Mouse (Mus musculus): ENCODE data around the gene Zbtb48. TPM values are rescaled to one million over a fixed set of nuclear protein-coding genes. Genes with fewer than 3 reads are reported as not detected.

Gene Zbtb48
- polyA plus RNA-seq, 1 experiment from 2014 or later: 23.7 TPM

- H3K4me3 ChIP-seq (replicated peaks): no peak overlapping the region
- no peak overlapping the region for H3K9ac ChIP-seq
- H3K27ac ChIP-seq: no peak overlapping the region
- peaks cover 45% of the 10 kb centered on the region for H3K36me3 ChIP-seq (replicated peaks)
- no peaks in the 10 kb centered on the region for H3K9me3 ChIP-seq
- H3K4me2 ChIP-seq: no peak overlapping the region
- H3K27me3 ChIP-seq: 0 out of 2 replicates have a peak, but pooled peaks cover 8% of the 10 kb centered on the region
- 92% methylated on average over 11 of the region's 11 CpGs for WGBS
- no peak for ATAC-seq (ENCODE audit: low FRiP score)
- peaks cover 39% of the 10 kb centered on the region for H3K4me1 ChIP-seq
Observed at GRCm38 (mm10) chr4:152024525-152024924, 2.9 kb downstream of the Zbtb48 start.

GRCm38 (mm10) chr4:152022506-152022905 is 5.0 kb downstream of the Zbtb48 start:
- no peak overlapping the region for H3K27ac ChIP-seq
- H3K4me1 ChIP-seq: peaks cover 25% of the 10 kb centered on the region
- no peak overlapping the region for H3K9ac ChIP-seq
- H3K4me3 ChIP-seq (replicated peaks): no peak overlapping the region
- no peak overlapping the region for H3K4me2 ChIP-seq
- 94% methylated on average over 8 of the region's 8 CpGs for WGBS
- peaks cover 61% of the 10 kb centered on the region for H3K36me3 ChIP-seq (replicated peaks)
- H3K9me3 ChIP-seq: no peaks in the 10 kb centered on the region
- H3K27me3 ChIP-seq: no peaks in the 10 kb centered on the region
- ATAC-seq (ENCODE audit: low FRiP score): no peak

GRCm38 (mm10) chr4:152021568-152022097 is 5.8 kb downstream of the Zbtb48 start:
- no peaks in the 10 kb centered on the region for H3K27me3 ChIP-seq
- peaks cover 21% of the 10 kb centered on the region for H3K4me1 ChIP-seq
- no peak overlapping the region for H3K9ac ChIP-seq
- H3K4me2 ChIP-seq: no peak overlapping the region
- H3K36me3 ChIP-seq (replicated peaks): peaks cover 63% of the 10 kb centered on the region
- 72% methylated on average over 12 of the region's 12 CpGs for WGBS
- H3K27ac ChIP-seq: no peak overlapping the region
- no peaks in the 10 kb centered on the region for H3K9me3 ChIP-seq
- ATAC-seq (ENCODE audit: low FRiP score): no peak
- no peak overlapping the region for H3K4me3 ChIP-seq (replicated peaks)

GRCm38 (mm10) chr4:152020024-152020423 is 7.4 kb downstream of the Zbtb48 start:
- no peaks in the 10 kb centered on the region for H3K9me3 ChIP-seq
- H3K27ac ChIP-seq: no peak overlapping the region
- H3K4me3 ChIP-seq (replicated peaks): no peak overlapping the region
- peaks cover 5% of the 10 kb centered on the region for H3K4me1 ChIP-seq
- H3K27me3 ChIP-seq: no peaks in the 10 kb centered on the region
- H3K4me2 ChIP-seq: no peak overlapping the region
- ATAC-seq (ENCODE audit: low FRiP score): no peak
- WGBS: 92% methylated on average over 21 of the region's 21 CpGs
- no peak overlapping the region for H3K9ac ChIP-seq
- H3K36me3 ChIP-seq (replicated peaks): peaks cover 74% of the 10 kb centered on the region

GRCm38 (mm10) chr4:152019073-152019472 is 8.4 kb downstream of the Zbtb48 start:
- Histone ChIP-seq H3K4me3 (replicated peaks) (no peak overlapping the region), H3K27ac (no peak overlapping the region), H3K27me3 (no peaks in the 10 kb centered on the region), H3K36me3 (replicated peaks) (peaks cover 74% of the 10 kb centered on the region), H3K9me3 (no peaks in the 10 kb centered on the region), H3K4me2 (no peak overlapping the region), H3K9ac (no peak overlapping the region), H3K4me1 (no peaks in the 10 kb centered on the region)
- ATAC-seq (ENCODE audit: low FRiP score): no peak
- 83% methylated on average over 6 of the region's 6 CpGs for WGBS

- no peaks in the 10 kb centered on the region for H3K9me3 ChIP-seq
- H3K27me3 ChIP-seq: peaks cover 30% of the 10 kb centered on the region
- H3K9ac ChIP-seq: no peak overlapping the region; the same call in 1 of the 2 replicates
- no peak overlapping the region for H3K4me2 ChIP-seq
- 86% methylated on average over 12 of the region's 12 CpGs for WGBS
- ATAC-seq (ENCODE audit: low FRiP score): no peak
- no peak overlapping the region for H3K4me3 ChIP-seq (replicated peaks)
- no peak overlapping the region for H3K27ac ChIP-seq
- peaks cover 24% of the 10 kb centered on the region for H3K36me3 ChIP-seq (replicated peaks)
- H3K4me1 ChIP-seq: peaks cover 29% of the 10 kb centered on the region
Observed at GRCm38 (mm10) chr4:152013036-152013813, 14.2 kb downstream of the Zbtb48 start.

GRCm38 (mm10) chr4:152012109-152012508 is 15.4 kb downstream of the Zbtb48 start:
- no peak for ATAC-seq (ENCODE audit: low FRiP score)
- WGBS: 89% methylated on average over 16 of the region's 16 CpGs
- Histone ChIP-seq H3K36me3 (replicated peaks) (peaks cover 19% of the 10 kb centered on the region), H3K9ac (no peak overlapping the region), H3K27me3 (peaks cover 41% of the 10 kb centered on the region), H3K27ac (no peak overlapping the region), H3K4me1 (peaks cover 40% of the 10 kb centered on the region), H3K4me2 (no peak overlapping the region), H3K4me3 (replicated peaks) (no peak overlapping the region), H3K9me3 (no peaks in the 10 kb centered on the region)

GRCm38 (mm10) chr4:152011171-152011760 is 16.2 kb downstream of the Zbtb48 start:
- Histone ChIP-seq H3K9me3 (no peaks in the 10 kb centered on the region), H3K9ac (0 out of 2 replicates have a peak overlapping the region, but pooled peaks have one; percentile 65), H3K27ac (no peak overlapping the region), H3K4me3 (replicated peaks) (peak overlapping the region; percentile 71), H3K36me3 (replicated peaks) (peaks cover 15% of the 10 kb centered on the region), H3K4me1 (peaks cover 40% of the 10 kb centered on the region), H3K27me3 (peaks cover 49% of the 10 kb centered on the region), H3K4me2 (peak overlapping the region; percentile 100)
- ATAC-seq (ENCODE audit: low FRiP score): no peak
- WGBS: 77% methylated on average over 8 of the region's 8 CpGs

- WGBS: 7% methylated on average over 13 of the region's 13 CpGs
- peaks cover 51% of the 10 kb centered on the region for H3K27me3 ChIP-seq
- H3K36me3 ChIP-seq (replicated peaks): peaks cover 12% of the 10 kb centered on the region
- H3K9me3 ChIP-seq: no peaks in the 10 kb centered on the region
- no peak overlapping the region for H3K27ac ChIP-seq
- peaks cover 40% of the 10 kb centered on the region for H3K4me1 ChIP-seq
- no peak for ATAC-seq (ENCODE audit: low FRiP score)
- H3K9ac ChIP-seq: 0 out of 2 replicates have a peak overlapping the region, but pooled peaks have one; percentile 65
- H3K4me3 ChIP-seq (replicated peaks): peak overlapping the region; percentile 71
- peak overlapping the region; percentile 100 for H3K4me2 ChIP-seq
Observed at GRCm38 (mm10) chr4:152010707-152011134, 16.8 kb downstream of the Zbtb48 start.

- peak overlapping the region; percentile 71 for H3K4me3 ChIP-seq (replicated peaks)
- H3K4me2 ChIP-seq: peak overlapping the region; percentile 100
- H3K4me1 ChIP-seq: peaks cover 40% of the 10 kb centered on the region
- ATAC-seq (ENCODE audit: low FRiP score): no peak
- H3K27ac ChIP-seq: 0 out of 2 replicates have a peak overlapping the region, but pooled peaks have one; percentile 8
- no peaks in the 10 kb centered on the region for H3K9me3 ChIP-seq
- H3K27me3 ChIP-seq: peaks cover 51% of the 10 kb centered on the region
- peak overlapping the region; percentile 65; the same call in 1 of the 2 replicates for H3K9ac ChIP-seq
- peaks cover 7% of the 10 kb centered on the region for H3K36me3 ChIP-seq (replicated peaks)
- WGBS: 1% methylated on average over 10 of the region's 10 CpGs
Observed at GRCm38 (mm10) chr4:152010091-152010706, 17.3 kb downstream of the Zbtb48 start.

GRCm38 (mm10) chr4:152009076-152010051 is 18.1 kb downstream of the Zbtb48 start:
- under 1% methylated on average over 113 of the region's 115 CpGs for WGBS
- Histone ChIP-seq H3K27me3 (peaks cover 51% of the 10 kb centered on the region), H3K4me1 (peaks cover 40% of the 10 kb centered on the region), H3K4me3 (replicated peaks) (peak overlapping the region; percentile 71), H3K27ac (peak overlapping the region; percentile 71), H3K36me3 (replicated peaks) (peaks cover 2% of the 10 kb centered on the region; the same call in 1 of the 2 replicates), H3K4me2 (peak overlapping the region; percentile 100), H3K9me3 (no peaks in the 10 kb centered on the region), H3K9ac (peak overlapping the region; percentile 65)
- peak; percentile 81 for ATAC-seq (ENCODE audit: low FRiP score)

Data from forebrain, embryonic 12.5 days (tissue).